ENCODE assay signal across 18 mouse cellular contexts in genomic region chr1:57386519-57386918, GRCm38 (mm10).
"Had no signal": no experiment of that assay in that cellular context is flagged by ENCODE, and none has a peak within 500 bp of the region (broad histone marks: within the 10 kb centered on the region; RNA-seq: fewer than 3 reads in every experiment).

No protein-coding gene starts in this region.

- H3K4me3 ChIP-seq: kidney, embryonic 15.5 days; left cerebral cortex, adult 2 months; liver, embryonic 13.5 days; neural tube, embryonic 13.5 days; stomach, embryonic 15.5 days had no signal

- H3K4me2 ChIP-seq: kidney, embryonic 15.5 days; liver, embryonic 13.5 days; midbrain, embryonic 11.5 days; neural tube, embryonic 13.5 days; stomach, embryonic 15.5 days had no signal

- DNase-seq: kidney, adult 2 months; kidney, postnatal 10 days; kidney, postnatal 36 days; layer of hippocampus, adult 9-11 months; liver, embryonic 13.5 days; lung, adult 2 months; lung, postnatal 14 days; lung, postnatal 4 days; midbrain, embryonic 14.5 days; retina, postnatal 1 day; right cerebral cortex, postnatal 25 days; spleen, adult 18-20 months; thymus, postnatal 25 days had no signal

- H3K27me3 ChIP-seq: kidney, embryonic 15.5 days; liver, embryonic 13.5 days; neural tube, embryonic 13.5 days; stomach, embryonic 15.5 days had no signal

- H3K27ac ChIP-seq: kidney, embryonic 15.5 days; left cerebral cortex, adult 2 months; liver, embryonic 13.5 days; neural tube, embryonic 13.5 days; stomach, embryonic 15.5 days had no signal
